Mouse (Mus musculus) kidney, adult 11 months (tissue): ENCODE data around the gene Tdpoz1.
"Not testable (repeated sequence)": the region's sequence is repeated elsewhere in the genome, so short reads cannot be mapped to it uniquely, and the experiment has no call there.

Experiments used
- DNase-seq: peaks from one replicate; pipeline ENCODE4 v3.0.0; 2022

Tdpoz1 gene

DNA sequence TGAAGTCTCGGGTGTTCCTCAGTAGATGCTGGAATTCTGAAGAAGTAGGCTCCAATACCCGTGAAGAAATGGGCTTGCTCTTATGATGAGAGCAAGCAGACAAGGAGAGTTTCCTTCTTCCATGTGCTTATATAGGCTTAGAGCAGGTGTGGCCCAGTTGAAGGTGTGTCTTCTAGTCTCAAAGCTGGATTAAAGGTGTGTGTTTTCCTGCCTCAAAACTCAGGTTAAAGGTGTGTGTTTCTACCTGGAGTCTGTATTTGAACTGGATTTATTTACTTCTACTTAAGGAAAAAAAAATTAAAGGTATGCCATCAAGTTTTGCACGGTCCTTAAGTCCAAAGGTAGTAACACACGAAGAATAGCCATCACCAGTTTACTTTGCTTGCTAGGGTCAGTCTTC lies at the start of gene Tdpoz1:
Gene Tdpoz1, minus strand, starts transcription at position 101 of the 400 bp plus-strand sequence.
- not testable (repeated sequence) for DNase-seq

DNA sequence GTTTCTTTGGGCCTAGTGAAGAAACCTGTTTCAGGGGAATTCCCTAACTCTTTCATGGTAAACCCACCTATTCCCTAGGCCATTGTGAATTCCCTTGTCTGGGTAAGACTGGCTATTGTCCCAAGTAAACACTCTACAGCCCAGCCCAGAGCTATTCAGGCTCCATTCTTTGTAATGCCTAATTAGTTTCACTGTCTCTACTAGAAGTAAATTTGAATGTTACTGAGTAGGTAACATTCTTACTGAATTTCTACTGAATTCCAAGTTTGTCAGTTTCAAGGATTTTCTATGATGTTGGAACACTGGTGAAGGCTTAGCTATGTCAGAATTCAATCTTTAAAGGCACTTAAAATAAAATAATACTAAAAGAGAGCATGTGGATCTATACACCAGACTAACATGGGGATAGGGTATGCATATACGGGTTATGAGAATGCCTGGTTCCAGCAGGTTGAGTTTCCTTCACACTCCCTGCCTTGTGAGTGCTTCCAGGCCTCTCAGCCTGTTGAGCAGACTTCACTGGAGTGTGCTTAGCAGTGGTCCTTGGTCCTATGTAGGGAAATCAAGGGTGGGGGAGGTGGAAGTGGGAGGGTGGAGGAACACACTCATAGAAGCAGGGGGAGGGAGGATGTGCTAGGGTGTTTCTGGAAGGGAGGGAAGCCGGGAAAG lies 33.0 kb upstream of the Tdpoz1 start:
- DNase-seq: not testable (repeated sequence)

DNA sequence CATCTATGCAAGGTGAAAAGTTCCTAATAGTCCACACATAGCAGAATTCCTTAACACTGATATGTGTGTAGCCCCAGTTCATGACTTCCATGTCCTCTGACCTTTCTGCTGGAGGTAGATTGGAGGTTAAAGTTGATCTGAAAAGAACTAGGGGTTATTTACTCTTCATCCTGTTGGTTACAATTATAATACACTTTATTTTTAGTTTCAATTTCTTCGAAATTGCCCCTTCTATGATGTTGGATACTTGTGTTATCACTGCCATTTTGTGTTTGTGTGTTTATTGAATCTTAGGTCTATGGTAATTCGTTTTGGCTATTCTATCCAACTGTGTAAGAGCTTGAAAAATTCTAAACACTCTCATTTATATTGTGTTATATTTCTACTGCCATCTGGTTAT lies 16.9 kb upstream of the Tdpoz1 start, which contains the start of gene Gm37596:
Gene Gm37596, minus strand, starts transcription at position 101 of the 400 bp plus-strand sequence.
- not testable (repeated sequence) for DNase-seq

DNA sequence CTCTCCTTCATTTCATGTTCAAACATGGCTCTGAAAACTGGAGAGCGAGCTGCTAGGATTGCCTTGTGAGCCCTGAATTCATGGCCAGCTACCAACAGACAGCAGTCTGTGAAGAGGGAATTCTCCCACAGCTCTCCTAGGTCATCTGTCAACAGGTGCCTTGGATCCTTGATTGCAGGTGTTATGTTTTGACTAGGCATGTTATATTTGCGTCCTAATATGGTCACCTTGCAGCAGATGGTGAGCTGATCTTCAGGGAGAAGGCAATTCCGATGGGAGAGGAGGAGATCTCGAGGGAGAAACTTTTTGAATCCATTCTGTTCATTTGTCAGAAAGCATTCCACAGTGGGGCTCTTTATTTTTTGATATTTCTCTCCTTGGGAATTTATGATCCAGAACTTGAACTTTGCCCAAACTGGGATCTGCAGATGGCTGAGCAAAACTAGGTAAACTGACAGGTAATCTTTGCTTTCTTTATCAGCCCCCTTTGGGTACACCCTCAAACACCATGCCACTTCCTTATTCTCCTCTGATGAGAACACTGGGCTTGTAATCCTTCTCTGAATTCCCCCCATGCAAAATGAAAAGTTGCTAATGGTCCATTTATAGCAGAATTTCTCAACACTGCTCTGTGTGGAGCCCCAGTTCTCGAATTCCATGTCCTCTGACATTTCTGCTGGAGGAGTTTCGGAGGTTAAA lies 5.2 kb downstream of the Tdpoz1 start:
- not testable (repeated sequence) for DNase-seq

DNA sequence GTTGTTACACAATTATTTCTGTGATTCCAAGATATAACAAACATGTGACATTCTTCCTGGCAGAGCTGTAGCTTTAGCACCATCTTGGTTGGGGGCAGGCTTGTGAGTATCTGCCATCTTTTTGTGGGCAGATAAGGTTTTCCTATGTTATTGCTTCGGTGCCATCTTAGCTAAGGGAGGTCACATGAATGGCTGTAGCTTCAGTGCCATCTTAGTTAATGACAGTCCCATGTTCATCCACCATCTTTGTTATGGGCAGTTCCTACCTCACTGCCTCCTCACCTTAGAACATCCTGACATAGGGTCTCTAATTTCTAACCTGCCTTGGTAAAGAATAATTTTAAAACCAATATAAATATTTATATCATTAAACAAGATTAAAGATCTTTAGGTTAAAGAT lies 21.9 kb downstream of the Tdpoz1 start:
- no peak for DNase-seq

DNA sequence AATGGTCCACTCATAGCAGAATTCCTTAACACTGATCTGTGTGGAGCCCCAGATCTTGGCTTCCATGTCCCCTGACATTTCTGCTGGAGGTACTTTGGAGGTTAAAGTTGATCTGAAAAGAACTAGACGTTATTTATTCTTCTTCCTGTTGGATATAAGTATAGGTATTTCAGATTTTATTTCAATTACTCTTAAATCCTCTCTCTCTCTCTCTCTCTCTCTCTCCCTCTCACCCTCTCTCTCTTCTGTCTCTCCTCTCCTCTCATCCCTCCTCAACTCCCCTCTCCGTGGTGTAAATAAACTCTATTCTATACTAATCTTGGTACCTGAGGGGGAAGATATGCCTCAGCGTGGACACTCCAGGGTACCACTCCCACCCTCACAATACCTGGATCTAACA lies 23.5 kb downstream of the Tdpoz1 start, which contains the start of gene Tdpoz2:
Gene Tdpoz2, minus strand, starts transcription at position 101 of the 400 bp plus-strand sequence.
- no peak for DNase-seq

DNA sequence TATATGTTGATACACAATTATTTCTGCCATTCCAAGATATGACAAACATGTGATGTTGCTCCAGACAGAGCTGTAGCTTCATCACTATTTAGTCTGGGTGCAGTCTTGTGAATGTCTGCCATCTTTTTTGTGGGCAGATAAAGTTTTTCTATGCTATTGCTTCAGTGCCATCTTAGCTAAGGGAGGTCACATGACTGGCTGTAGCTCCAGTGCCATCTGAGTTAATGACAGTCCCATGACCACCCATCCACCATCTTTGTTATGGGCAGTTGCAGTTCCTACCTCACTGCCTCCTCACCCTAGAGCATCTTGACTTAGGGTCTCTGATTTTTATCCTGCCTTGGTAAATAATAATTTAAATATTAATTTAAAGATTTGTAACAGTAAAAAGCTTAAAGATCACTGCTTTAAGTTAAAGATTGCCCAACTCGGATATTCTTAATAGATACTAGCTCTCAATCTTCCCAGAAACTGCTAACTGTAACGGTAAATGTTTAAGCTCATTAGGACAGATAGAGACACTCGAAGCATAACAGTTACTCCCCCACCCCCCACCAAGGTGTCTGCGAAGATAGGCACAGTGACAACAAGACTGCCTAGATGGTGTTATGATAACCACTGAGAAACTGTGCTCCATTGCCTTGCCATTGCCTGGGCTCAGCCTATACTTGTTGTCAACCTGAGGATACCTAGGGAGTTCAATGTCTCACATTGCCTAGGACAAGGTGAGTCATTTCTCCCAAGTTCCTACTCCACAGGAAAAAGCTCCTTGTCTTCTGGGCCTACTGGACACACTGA lies 45.0 kb downstream of the Tdpoz1 start:
- not testable (repeated sequence) for DNase-seq
